Mouse (Mus musculus) left cerebral cortex, postnatal 10 days (tissue): Measurements from ENCODE around the gene Cacnb1. TPM values are rescaled to one million over a fixed set of nuclear protein-coding genes. Genes with fewer than 3 reads are reported as not detected.

ENCODE experiments used
- microRNA-seq: library from miRNA; unstranded; fragments of <30 nt; microRNA quantifications from one replicate; pipeline ENCODE4 v1.2.0, GENCODE M21; 2022
- total RNA-seq, 2 experiments: library from RNA; stranded (reverse); gene quantifications; 2 replicates each; pipeline ENCODE4 v1.2.3; 2021

Cacnb1 gene
- total RNA-seq, 2 experiments from 2014 or later: 118 to 121 TPM

Small RNA genes lying within 50 kb of the gene (microRNA-seq; reads per million reads assigned to microRNA genes)
- gene Gm27597: not detected

Other genes with a start within 250 kb of the Cacnb1 start
- under 1 TPM; 0.60 to 0.63 TPM for gene 1700001P01Rik, start 247.1 kb downstream of the Cacnb1 start, total RNA-seq
- gene Rpl23, start 240.6 kb downstream of the Cacnb1 start, total RNA-seq: 100 to 1,000 TPM; 423 to 456 TPM
- 100 to 1,000 TPM; 190 to 203 TPM for gene Lasp1, start 224.0 kb downstream of the Cacnb1 start, total RNA-seq
- gene B230217C12Rik, start 182.3 kb downstream of the Cacnb1 start, total RNA-seq: 10 to 100 TPM; 40.0 to 45.1 TPM
- gene Fbxo47, start 138.9 kb downstream of the Cacnb1 start, total RNA-seq: under 1 TPM; 0.63 to 0.86 TPM
- 1 to 10 TPM; 5.9 to 8.3 TPM for gene Plxdc1, start 36.6 kb downstream of the Cacnb1 start, total RNA-seq
- gene Arl5c, start 26.9 kb downstream of the Cacnb1 start, total RNA-seq: 1 to 10 TPM; 2.6 to 3.7 TPM
- gene Rpl19, start 3.7 kb upstream of the Cacnb1 start, total RNA-seq: 100 to 1,000 TPM; 571 to 605 TPM
- 10 to 100 TPM; 15.3 to 17.7 TPM for gene Stac2, start 30.4 kb upstream of the Cacnb1 start, total RNA-seq
- gene Fbxl20, start 127.4 kb upstream of the Cacnb1 start, total RNA-seq: 10 to 100 TPM; 29.7 to 34.5 TPM
- gene Med1, start 170.3 kb upstream of the Cacnb1 start, total RNA-seq: 10 to 100 TPM; 45.9 to 48.9 TPM
- gene Cdk12, start 180.0 kb upstream of the Cacnb1 start, total RNA-seq: 10 to 100 TPM; 34.4 to 35.4 TPM